Mouse (Mus musculus): ENCODE measurements around the gene Ablim2. TPM values are rescaled to one million over a fixed set of nuclear protein-coding genes. Genes with fewer than 3 reads are reported as not detected.

The Ablim2 gene
- polyA plus RNA-seq, 1 experiment from 2014 or later: 2.0 TPM

DNA sequence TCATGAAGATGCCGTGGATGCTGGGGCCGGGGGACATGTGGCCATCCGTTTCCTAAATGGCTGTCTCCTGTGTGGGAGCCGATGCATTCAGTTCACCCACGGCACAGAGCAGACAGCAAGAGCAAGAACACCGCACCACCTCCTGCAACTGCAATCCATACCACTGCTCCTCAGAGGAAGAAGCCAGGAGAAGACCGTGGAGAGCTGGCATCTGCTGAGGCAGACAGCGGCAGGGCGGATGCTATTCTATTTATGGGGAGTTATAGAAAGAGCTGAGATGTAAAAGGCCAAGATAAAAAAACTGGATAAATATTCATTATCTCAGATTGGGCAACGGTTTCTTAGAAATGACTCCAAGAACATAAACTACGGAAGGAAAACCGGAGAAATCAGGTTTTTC is 30.2 kb downstream of the Ablim2 start:
- H3K9ac ChIP-seq (ENCODE audit: low read depth, low read length): no peak overlapping the region
- no peak for TF ChIP-seq CTCF (IDR thresholded peaks at IDR 0.05; ENCODE audit: low read depth)
- WGBS: 84% methylated on average over 12 of the region's 12 CpGs

DNA sequence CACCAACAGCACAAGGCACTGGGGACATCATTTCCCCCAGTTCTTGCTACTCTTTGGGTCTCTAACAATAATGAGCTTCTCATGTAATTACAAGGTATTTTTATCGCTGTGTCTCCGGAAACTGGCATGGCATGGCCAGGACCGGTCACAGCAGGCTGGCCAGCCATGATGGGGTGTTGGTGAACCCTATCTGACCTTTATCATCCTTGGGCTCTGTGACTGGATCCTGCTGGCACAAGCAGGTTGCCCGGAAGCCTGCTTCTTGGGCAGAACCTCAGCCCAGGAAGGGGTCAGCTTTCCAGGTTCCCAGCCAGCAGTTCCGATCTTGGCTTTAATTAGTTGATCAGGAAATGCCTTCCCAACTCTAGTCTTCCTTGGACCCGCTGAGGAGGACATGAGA is 31.0 kb downstream of the Ablim2 start:
- no peak overlapping the region for H3K4me3 ChIP-seq (ENCODE audit: low read depth, low read length)

More for the DNA sequence above, 30.2 kb downstream of the Ablim2 start:
- Histone ChIP-seq H3K27me3 (replicated peaks; ENCODE audit: control insufficient read depth, insufficient read depth, low read length) (no peaks in the 10 kb centered on the region), H3K36me3 (ENCODE audit: control insufficient read depth, insufficient read depth) (no peaks in the 10 kb centered on the region), H3K4me3 (ENCODE audit: low read depth, low read length) (no peak overlapping the region), H3K4me1 (replicated peaks; ENCODE audit: control insufficient read depth, insufficient read depth, low read length) (0 out of 2 replicates have a peak, but pooled peaks cover 3% of the 10 kb centered on the region), H3K9me3 (ENCODE audit: control insufficient read depth) (no peaks in the 10 kb centered on the region), H3K27ac (ENCODE audit: low read depth, low read length) (no peak overlapping the region), H3K4me2 (replicated peaks; ENCODE audit: low read depth) (no peak overlapping the region)
- no peak for ATAC-seq

DNA sequence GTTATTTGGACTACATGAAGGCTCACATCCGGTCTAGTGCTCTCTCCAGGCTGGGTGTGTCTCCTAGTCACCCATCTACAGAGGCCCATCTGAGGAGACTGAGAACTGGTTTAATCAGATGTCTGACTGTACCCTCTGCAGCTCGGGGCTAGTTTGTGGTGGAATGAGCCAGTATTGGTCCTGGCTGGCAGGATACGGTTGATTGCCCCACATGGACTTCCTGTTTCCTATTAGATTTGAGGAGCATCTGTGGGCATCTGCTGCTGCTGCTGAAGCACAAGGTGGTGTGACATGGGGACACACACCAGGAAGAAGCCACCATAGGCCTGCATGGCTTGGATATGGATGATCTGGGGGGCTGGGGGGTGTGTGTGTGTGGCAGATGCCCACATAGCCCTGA is 32.0 kb downstream of the Ablim2 start:
- Histone ChIP-seq H3K27ac (ENCODE audit: low read depth, low read length) (no peak overlapping the region; the same call in 1 of the 2 replicates), H3K9ac (ENCODE audit: low read depth, low read length) (no peak overlapping the region), H3K27me3 (replicated peaks; ENCODE audit: control insufficient read depth, insufficient read depth, low read length) (no peaks in the 10 kb centered on the region), H3K4me1 (replicated peaks; ENCODE audit: control insufficient read depth, insufficient read depth, low read length) (0 out of 2 replicates have a peak, but pooled peaks cover 3% of the 10 kb centered on the region), H3K36me3 (ENCODE audit: control insufficient read depth, insufficient read depth) (no peaks in the 10 kb centered on the region), H3K9me3 (ENCODE audit: control insufficient read depth) (no peaks in the 10 kb centered on the region), H3K4me3 (ENCODE audit: low read depth, low read length) (no peak overlapping the region), H3K4me2 (replicated peaks; ENCODE audit: low read depth) (no peak overlapping the region)
- WGBS: 47% methylated on average over 3 of the region's 3 CpGs
- TF ChIP-seq CTCF (IDR thresholded peaks at IDR 0.05; ENCODE audit: low read depth): no peak
- ATAC-seq: peak; percentile 44

More for the DNA sequence above, 31.0 kb downstream of the Ablim2 start:
- H3K27ac ChIP-seq (ENCODE audit: low read depth, low read length): no peak overlapping the region
- H3K9me3 ChIP-seq (ENCODE audit: control insufficient read depth): no peaks in the 10 kb centered on the region
- no peaks in the 10 kb centered on the region for H3K36me3 ChIP-seq (ENCODE audit: control insufficient read depth, insufficient read depth)
- H3K27me3 ChIP-seq (replicated peaks; ENCODE audit: control insufficient read depth, insufficient read depth, low read length): no peaks in the 10 kb centered on the region
- H3K9ac ChIP-seq (ENCODE audit: low read depth, low read length): no peak overlapping the region
- H3K4me1 ChIP-seq (replicated peaks; ENCODE audit: control insufficient read depth, insufficient read depth, low read length): 0 out of 2 replicates have a peak, but pooled peaks cover 3% of the 10 kb centered on the region
- H3K4me2 ChIP-seq (replicated peaks; ENCODE audit: low read depth): no peak overlapping the region
- WGBS: 85% methylated on average over 6 of the region's 6 CpGs
- no peak for TF ChIP-seq CTCF (IDR thresholded peaks at IDR 0.05; ENCODE audit: low read depth)
- ATAC-seq: no peak

DNA sequence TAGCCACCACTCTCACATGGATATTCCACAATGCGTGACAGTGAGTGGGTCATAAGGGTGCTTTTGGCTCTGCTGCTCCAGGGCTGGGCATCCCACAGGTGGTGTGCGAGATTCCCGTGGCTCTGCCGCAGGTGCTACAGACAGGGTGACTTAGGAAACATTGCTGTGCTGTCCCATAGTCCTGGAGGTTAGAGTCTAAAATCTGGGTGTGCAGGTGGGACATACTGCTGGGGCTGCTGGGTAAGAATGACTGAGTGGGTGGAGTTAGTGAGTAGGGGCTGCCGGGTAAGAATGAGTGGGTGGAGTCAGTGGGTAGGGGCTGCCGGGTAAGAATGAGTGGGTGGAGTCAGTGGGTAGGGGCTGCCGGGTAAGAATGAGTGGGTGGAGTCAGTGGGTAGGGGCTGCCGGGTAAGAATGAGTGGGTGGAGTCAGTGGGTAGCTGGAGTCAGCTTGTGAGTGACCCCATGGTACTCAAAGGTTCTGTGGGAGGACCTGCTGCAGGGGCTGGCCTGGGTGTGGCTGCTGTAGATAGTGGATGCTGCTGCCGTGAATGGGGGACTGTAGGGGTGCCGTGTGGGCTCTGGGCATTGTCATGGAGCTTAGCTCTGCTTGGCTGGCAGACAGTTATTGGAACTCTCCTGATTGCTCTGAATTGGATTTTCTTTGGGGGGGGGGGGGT is 32.8 kb downstream of the Ablim2 start:
- Histone ChIP-seq H3K36me3 (ENCODE audit: control insufficient read depth, insufficient read depth) (no peaks in the 10 kb centered on the region), H3K4me3 (ENCODE audit: low read depth, low read length) (no peak overlapping the region), H3K4me2 (replicated peaks; ENCODE audit: low read depth) (no peak overlapping the region), H3K9ac (ENCODE audit: low read depth, low read length) (no peak overlapping the region), H3K27ac (ENCODE audit: low read depth, low read length) (no peak overlapping the region), H3K4me1 (replicated peaks; ENCODE audit: control insufficient read depth, insufficient read depth, low read length) (0 out of 2 replicates have a peak, but pooled peaks cover 3% of the 10 kb centered on the region), H3K9me3 (ENCODE audit: control insufficient read depth) (no peaks in the 10 kb centered on the region), H3K27me3 (replicated peaks; ENCODE audit: control insufficient read depth, insufficient read depth, low read length) (no peaks in the 10 kb centered on the region)
- WGBS: 34% methylated on average over 10 of the region's 10 CpGs
- ATAC-seq: peak; percentile 58
- TF ChIP-seq CTCF (IDR thresholded peaks at IDR 0.05; ENCODE audit: low read depth): no peak

DNA sequence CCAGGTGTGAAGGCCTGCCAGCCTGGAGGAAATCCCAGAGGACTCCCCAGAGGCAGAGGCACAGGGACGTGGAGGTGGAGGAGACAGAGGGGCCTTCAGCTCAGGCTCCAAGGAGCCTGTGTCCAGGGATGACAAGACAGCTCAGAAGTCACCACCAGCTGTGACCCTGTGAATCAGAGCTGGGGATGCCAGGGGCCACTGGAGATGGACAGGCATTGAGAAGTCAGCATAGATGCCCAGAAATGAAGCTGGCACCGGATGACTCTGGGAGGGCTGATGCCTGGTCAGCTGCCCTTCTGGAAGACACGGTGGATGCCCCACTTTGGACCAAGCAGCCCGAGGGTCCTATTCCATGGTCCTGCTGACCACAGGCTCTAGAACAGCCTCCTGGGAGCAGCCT is 36.3 kb downstream of the Ablim2 start:
- H3K4me3 ChIP-seq (ENCODE audit: low read depth, low read length): no peak overlapping the region
- no peak overlapping the region for H3K9ac ChIP-seq (ENCODE audit: low read depth, low read length)
- H3K4me2 ChIP-seq (replicated peaks; ENCODE audit: low read depth): no peak overlapping the region
- no peak overlapping the region for H3K27ac ChIP-seq (ENCODE audit: low read depth, low read length)
- TF ChIP-seq CTCF (IDR thresholded peaks at IDR 0.05; ENCODE audit: low read depth): no peak
- H3K27me3 ChIP-seq (replicated peaks; ENCODE audit: control insufficient read depth, insufficient read depth, low read length): no peaks in the 10 kb centered on the region
- no peak for ATAC-seq
- H3K4me1 ChIP-seq (replicated peaks; ENCODE audit: control insufficient read depth, insufficient read depth, low read length): 0 out of 2 replicates have a peak, but pooled peaks cover 3% of the 10 kb centered on the region
- H3K36me3 ChIP-seq (ENCODE audit: control insufficient read depth, insufficient read depth): no peaks in the 10 kb centered on the region
- H3K9me3 ChIP-seq (ENCODE audit: control insufficient read depth): no peaks in the 10 kb centered on the region
- 88% methylated on average over 4 of the region's 4 CpGs for WGBS

DNA sequence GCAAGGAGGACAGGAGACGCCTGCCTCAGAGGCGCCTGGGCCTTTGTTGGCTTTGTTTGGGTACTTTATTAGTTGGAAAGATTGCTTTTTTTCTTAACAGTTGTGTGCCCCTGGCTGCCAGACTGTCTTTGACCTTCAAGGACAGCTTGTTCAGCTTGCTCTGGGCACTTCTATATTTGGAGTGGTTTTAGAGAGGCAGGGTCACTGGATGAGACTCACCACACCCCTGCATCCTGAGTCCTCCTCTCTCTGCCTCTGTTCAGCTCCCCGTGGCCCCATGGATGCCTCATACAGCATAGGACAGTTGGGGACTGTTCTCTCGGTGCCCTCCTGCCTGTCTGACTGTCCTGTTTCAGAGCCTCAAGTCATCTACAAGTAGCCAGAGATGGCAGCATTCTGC is 37.3 kb downstream of the Ablim2 start:
- H3K4me3 ChIP-seq (ENCODE audit: low read depth, low read length): no peak overlapping the region
- H3K27ac ChIP-seq (ENCODE audit: low read depth, low read length): no peak overlapping the region
- 79% methylated on average over 4 of the region's 4 CpGs for WGBS
- no peaks in the 10 kb centered on the region for H3K4me1 ChIP-seq (replicated peaks; ENCODE audit: control insufficient read depth, insufficient read depth, low read length)
- no peak overlapping the region for H3K4me2 ChIP-seq (replicated peaks; ENCODE audit: low read depth)
- no peaks in the 10 kb centered on the region for H3K27me3 ChIP-seq (replicated peaks; ENCODE audit: control insufficient read depth, insufficient read depth, low read length)
- ATAC-seq: no peak
- no peak overlapping the region for H3K9ac ChIP-seq (ENCODE audit: low read depth, low read length)
- H3K36me3 ChIP-seq (ENCODE audit: control insufficient read depth, insufficient read depth): no peaks in the 10 kb centered on the region
- no peaks in the 10 kb centered on the region for H3K9me3 ChIP-seq (ENCODE audit: control insufficient read depth)
- TF ChIP-seq CTCF (IDR thresholded peaks at IDR 0.05; ENCODE audit: low read depth): no peak

All from intestine, postnatal 0 days (tissue).